Mouse (Mus musculus): ENCODE results near the gene Dnlz.
"Not testable (repeated sequence)": the region's sequence is repeated elsewhere in the genome, so short reads cannot be mapped to it uniquely, and the experiment has no call there.

Gene Dnlz

GRCm38 (mm10) chr2:26351358-26352290 is at the start of gene Dnlz:
TSS of gene Dnlz (minus strand) at chr2:26352110.
- peak; percentile 89 for DNase-seq (ENCODE audit: low spot score)

GRCm38 (mm10) chr2:26401023-26401422 is 49.1 kb upstream of the Dnlz start:
- no peak for DNase-seq (ENCODE audit: low spot score)

- no peak for DNase-seq (ENCODE audit: low spot score)
Observed at GRCm38 (mm10) chr2:26400296-26400695, 48.4 kb upstream of the Dnlz start.

GRCm38 (mm10) chr2:26399647-26400046 is 47.7 kb upstream of the Dnlz start:
- no peak for DNase-seq (ENCODE audit: low spot score)

GRCm38 (mm10) chr2:26398978-26399377 is 47.1 kb upstream of the Dnlz start:
- no peak for DNase-seq (ENCODE audit: low spot score)

- DNase-seq (ENCODE audit: low spot score), result no peak
Observed at GRCm38 (mm10) chr2:26391617-26392016, 39.7 kb upstream of the Dnlz start.

GRCm38 (mm10) chr2:26390954-26391353 is 39.0 kb upstream of the Dnlz start:
- DNase-seq (ENCODE audit: low spot score), result no peak

- DNase-seq (ENCODE audit: low spot score), result peak; percentile 66
Observed at GRCm38 (mm10) chr2:26389154-26389690, 37.3 kb upstream of the Dnlz start, which contains the start of the genes Entr1 and Pmpca. TSS of gene Entr1 (minus strand) at chr2:26389316. TSS of gene Pmpca (plus strand) at chr2:26389339.

- DNase-seq (ENCODE audit: low spot score), result no peak
Observed at GRCm38 (mm10) chr2:26388682-26389153, 36.8 kb upstream of the Dnlz start.

GRCm38 (mm10) chr2:26387713-26388112 is 35.8 kb upstream of the Dnlz start:
- no peak for DNase-seq (ENCODE audit: low spot score)

GRCm38 (mm10) chr2:26380871-26381270 is 29.0 kb upstream of the Dnlz start:
- DNase-seq (ENCODE audit: low spot score), result not testable (repeated sequence)

GRCm38 (mm10) chr2:26380131-26380771 is 28.3 kb upstream of the Dnlz start, which contains the start of gene Snapc4:
TSS of gene Snapc4 (minus strand) at chr2:26380653.
- DNase-seq (ENCODE audit: low spot score), result peak; percentile 66

GRCm38 (mm10) chr2:26372396-26372795 is 20.5 kb upstream of the Dnlz start:
- no peak for DNase-seq (ENCODE audit: low spot score)

- DNase-seq (ENCODE audit: low spot score), result no peak
Observed at GRCm38 (mm10) chr2:26368572-26368971, 16.7 kb upstream of the Dnlz start.

- no peak for DNase-seq (ENCODE audit: low spot score)
Observed at GRCm38 (mm10) chr2:26367911-26368310, 16.0 kb upstream of the Dnlz start.

- no peak for DNase-seq (ENCODE audit: low spot score)
Observed at GRCm38 (mm10) chr2:26364738-26365465, 13.0 kb upstream of the Dnlz start.

- no peak for DNase-seq (ENCODE audit: low spot score)
Observed at GRCm38 (mm10) chr2:26363481-26363880, 11.6 kb upstream of the Dnlz start.

GRCm38 (mm10) chr2:26362991-26363390 is 11.1 kb upstream of the Dnlz start:
- no peak for DNase-seq (ENCODE audit: low spot score)

GRCm38 (mm10) chr2:26360772-26361171 is 8.9 kb upstream of the Dnlz start, which contains the start of gene Card9:
TSS of gene Card9 (minus strand) at chr2:26360918.
- no peak for DNase-seq (ENCODE audit: low spot score)

- no peak for DNase-seq (ENCODE audit: low spot score)
Observed at GRCm38 (mm10) chr2:26359983-26360382, 8.1 kb upstream of the Dnlz start.

- DNase-seq (ENCODE audit: low spot score), result no peak
Observed at GRCm38 (mm10) chr2:26358667-26359320, 6.9 kb upstream of the Dnlz start.

Measured in left cerebral cortex, adult 11 months (tissue).